20 mouse cellular contexts compared by ENCODE assay signal in genomic region chr17:63203582-63204190, GRCm38 (mm10).
DNase-seq lines count a peak whose midpoint lies in the region; ATAC-seq and TF ChIP-seq lines count a peak whose summit lies in the region.
"Had no signal": no experiment of that assay in that cellular context is flagged by ENCODE, and none has a peak within 500 bp of the region (broad histone marks: within the 10 kb centered on the region; RNA-seq: fewer than 3 reads in every experiment).

No protein-coding gene starts in this region.

- H3K27me3 ChIP-seq in kidney, postnatal 0 days (ENCODE audit: insufficient read depth, low read length), result no peaks in the 10 kb centered on the region
- no peaks in the 10 kb centered on the region for H3K27me3 ChIP-seq in embryonic facial prominence, embryonic 10.5 days (replicated peaks; ENCODE audit: low read depth, poor library complexity, severe bottlenecking)
- H3K27me3 ChIP-seq: lung, embryonic 15.5 days; midbrain, embryonic 12.5 days had no signal

- TF ChIP-seq CTCF in kidney, postnatal 0 days (IDR thresholded peaks at IDR 0.05; ENCODE audit: low read depth), result no peak

- peaks cover 6% of the 10 kb centered on the region; the same call in 1 of the 2 replicates for H3K4me1 ChIP-seq in kidney, postnatal 0 days (replicated peaks; ENCODE audit: insufficient read depth, low read length)
- peaks cover 16% of the 10 kb centered on the region for H3K4me1 ChIP-seq in embryonic facial prominence, embryonic 10.5 days

- no peak overlapping the region for H3K4me3 ChIP-seq in kidney, postnatal 0 days (replicated peaks; ENCODE audit: low read depth, low read length)
- no peak overlapping the region for H3K4me3 ChIP-seq in embryonic facial prominence, embryonic 10.5 days
- H3K4me3 ChIP-seq: lung, embryonic 15.5 days; midbrain, embryonic 12.5 days had no signal

- 47% methylated on average over 8 of the region's 8 CpGs for WGBS in kidney, postnatal 0 days
- 76% methylated on average over 8 of the region's 8 CpGs for WGBS in embryonic facial prominence, embryonic 10.5 days

- H3K4me2 ChIP-seq in kidney, postnatal 0 days (ENCODE audit: low read length), result no peak overlapping the region
- H3K4me2 ChIP-seq: heart, embryonic 11.5 days; lung, embryonic 15.5 days; midbrain, embryonic 12.5 days had no signal

- ATAC-seq in kidney, postnatal 0 days (replicated peaks; ENCODE audit: low FRiP score, low read depth), result peak; percentile 79
- ATAC-seq: inflammation-experienced regulatory T-cells, adult 6 months had no signal

- no peak overlapping the region for H3K9ac ChIP-seq in kidney, postnatal 0 days (ENCODE audit: low read depth, low read length)
- H3K9ac ChIP-seq: lung, embryonic 15.5 days; midbrain, embryonic 12.5 days had no signal

- intact Hi-C loops in heart, postnatal 14 days (cut with DNase I), result no loop called here

- H3K36me3 ChIP-seq in kidney, postnatal 0 days (ENCODE audit: insufficient read depth, low read length), result no peaks in the 10 kb centered on the region
- no peaks in the 10 kb centered on the region for H3K36me3 ChIP-seq in embryonic facial prominence, embryonic 10.5 days (replicated peaks)
- H3K36me3 ChIP-seq: lung, embryonic 15.5 days; midbrain, embryonic 12.5 days had no signal

- H3K9me3 ChIP-seq in kidney, postnatal 0 days (replicated peaks; ENCODE audit: low read length), result no peaks in the 10 kb centered on the region
- no peaks in the 10 kb centered on the region for H3K9me3 ChIP-seq in embryonic facial prominence, embryonic 10.5 days
- H3K9me3 ChIP-seq: lung, embryonic 15.5 days; midbrain, embryonic 12.5 days had no signal

- H3K27ac ChIP-seq in kidney, postnatal 0 days, result no peak overlapping the region
- peak overlapping the region; percentile 54; the same call in 1 of the 2 replicates for H3K27ac ChIP-seq in embryonic facial prominence, embryonic 10.5 days (replicated peaks)
- H3K27ac ChIP-seq: lung, embryonic 15.5 days; macrophage; midbrain, embryonic 12.5 days had no signal

- peak; percentile 79 for DNase-seq in heart, adult 11 months
- no peak for DNase-seq in heart, postnatal 14 days
- peak; percentile 51 for DNase-seq in kidney, postnatal 0 days (ENCODE audit: low spot score)
- no peak for DNase-seq in kidney, postnatal 10 days
- peak; percentile 74 for DNase-seq in adrenal gland, adult 8-10 months
- DNase-seq in embryonic facial prominence, embryonic 10.5 days (ENCODE audit: low spot score), result peak; percentile 16
- DNase-seq in layer of hippocampus, adult 9-11 months, result no peak
- DNase-seq in thymus, postnatal 25 days, result no peak
- DNase-seq: B cell, adult 2 months; cerebellum, adult 11 months; cerebellum, postnatal 25 days; gastrocnemius, postnatal 14 days; kidney, postnatal 14 days; right cerebral cortex, adult 18-20 months; spleen, adult 18-20 months had no signal

Comparison
In these comparisons a context has a peak if more than half of its experiments do, and no peak if none do; other contexts are left out.
1. DNase-seq: peak in heart, adult 11 months (single experiment), kidney, postnatal 0 days (single experiment), adrenal gland, adult 8-10 months (single experiment) and embryonic facial prominence, embryonic 10.5 days (single experiment); none in heart, postnatal 14 days (0 of 2), kidney, postnatal 10 days (single experiment), layer of hippocampus, adult 9-11 months (single experiment) and thymus, postnatal 25 days (single experiment).